Mouse (Mus musculus): Measurements from ENCODE around the gene Evi2.

GRCm38 (mm10) chr11:79531485-79531884, 1.1 kb upstream of the Evi2 start:
- TF ChIP-seq GATA1 (IDR thresholded peaks at IDR 0.05; ENCODE audit: borderline replicate concordance, low read length) (no peak), FLI1 (IDR thresholded peaks at IDR 0.05; ENCODE audit: low read length) (no peak)

Data from megakaryocyte, embryonic 14.5 days (primary cell).